Mouse (Mus musculus): ENCODE results near the gene Atad3a. TPM values are rescaled to one million over a fixed set of nuclear protein-coding genes. Genes with fewer than 3 reads are reported as not detected.
"Not testable (repeated sequence)": the region's sequence is repeated elsewhere in the genome, so short reads cannot be mapped to it uniquely, and the experiment has no call there.

Gene Atad3a
- 115 and 129 TPM in 2 replicates for polyA plus RNA-seq (2016; fragmentation: Nextera tagmentation; extraction: Ambion mirVana)

GRCm38 (mm10) chr4:155760613-155761355 is at the start of gene Atad3a:
Atad3a (minus strand) TSS chr4:155761093.
- Histone ChIP-seq H3K27me3 (ENCODE audit: low read depth, poor library complexity, severe bottlenecking) (no peaks in the 10 kb centered on the region), H3K27ac (replicated peaks) (peak within 1 kb of the TSS; percentile 84), H3K9me3 (replicated peaks) (no peaks in the 10 kb centered on the region), H3K4me1 (peaks cover 35% of the 10 kb centered on the region), H3K4me3 (peak within 1 kb of the TSS; percentile 77), H3K36me3 (peaks cover 26% of the 10 kb centered on the region)
- WGBS, result under 1% methylated on average over 68 of the region's 68 CpGs
- peak; percentile 97 for DNase-seq (ENCODE audit: low spot score)

- Histone ChIP-seq H3K4me3 (no peak overlapping the region), H3K36me3 (peaks cover 65% of the 10 kb centered on the region), H3K27ac (replicated peaks) (no peak overlapping the region), H3K4me1 (peaks cover 30% of the 10 kb centered on the region), H3K27me3 (ENCODE audit: low read depth, poor library complexity, severe bottlenecking) (no peaks in the 10 kb centered on the region), H3K9me3 (replicated peaks) (no peaks in the 10 kb centered on the region)
- no peak for DNase-seq (ENCODE audit: low spot score)
- WGBS, result 91% methylated on average over 3 of the region's 3 CpGs
These were observed 46.9 kb upstream of the Atad3a start for GRCm38 (mm10) chr4:155807841-155808240.

GRCm38 (mm10) chr4:155803340-155804041 is 42.6 kb upstream of the Atad3a start:
- Histone ChIP-seq H3K9me3 (replicated peaks) (no peaks in the 10 kb centered on the region), H3K27ac (replicated peaks) (peak overlapping the region; percentile 89)
- WGBS, result under 1% methylated on average over 58 of the region's 58 CpGs

GRCm38 (mm10) chr4:155802741-155803339 is 41.9 kb upstream of the Atad3a start, which contains the start of gene Mrpl20:
Mrpl20 (plus strand) TSS chr4:155802878.
- DNase-seq (ENCODE audit: low spot score), result no peak
- peaks cover 22% of the 10 kb centered on the region for H3K4me1 ChIP-seq

More at GRCm38 (mm10) chr4:155803340-155804041, 42.6 kb upstream of the Atad3a start:
- peaks cover 22% of the 10 kb centered on the region for H3K4me1 ChIP-seq
- peaks cover 35% of the 10 kb centered on the region for H3K36me3 ChIP-seq
- peak overlapping the region; percentile 94 for H3K4me3 ChIP-seq
- no peaks in the 10 kb centered on the region for H3K27me3 ChIP-seq (ENCODE audit: low read depth, poor library complexity, severe bottlenecking)
- peak; percentile 96 for DNase-seq (ENCODE audit: low spot score)

GRCm38 (mm10) chr4:155802075-155802474 is 41.2 kb upstream of the Atad3a start:
- 100% methylated on average over 1 of the region's 1 CpGs for WGBS
- H3K27me3 ChIP-seq (ENCODE audit: low read depth, poor library complexity, severe bottlenecking), result 0 out of 2 replicates have a peak, but pooled peaks cover 3% of the 10 kb centered on the region
- no peak for DNase-seq (ENCODE audit: low spot score)
- H3K27ac ChIP-seq (replicated peaks), result no peak overlapping the region
- H3K4me3 ChIP-seq, result no peak overlapping the region
- H3K9me3 ChIP-seq (replicated peaks), result no peaks in the 10 kb centered on the region
- H3K4me1 ChIP-seq, result peaks cover 22% of the 10 kb centered on the region
- peaks cover 22% of the 10 kb centered on the region for H3K36me3 ChIP-seq

More at GRCm38 (mm10) chr4:155802741-155803339, 41.9 kb upstream of the Atad3a start, which contains the start of gene Mrpl20:
- 7% methylated on average over 12 of the region's 12 CpGs for WGBS
- H3K36me3 ChIP-seq, result peaks cover 29% of the 10 kb centered on the region
- no peaks in the 10 kb centered on the region for H3K27me3 ChIP-seq (ENCODE audit: low read depth, poor library complexity, severe bottlenecking)
- peak within 1 kb of the TSS; percentile 94 for H3K4me3 ChIP-seq
- no peaks in the 10 kb centered on the region for H3K9me3 ChIP-seq (replicated peaks)
- H3K27ac ChIP-seq (replicated peaks), result peak within 1 kb of the TSS; percentile 89

GRCm38 (mm10) chr4:155793730-155794129 is 32.8 kb upstream of the Atad3a start:
- 88% methylated on average over 2 of the region's 2 CpGs for WGBS
- H3K27me3 ChIP-seq (ENCODE audit: low read depth, poor library complexity, severe bottlenecking), result peaks cover 18% of the 10 kb centered on the region
- no peak overlapping the region for H3K4me3 ChIP-seq
- H3K4me1 ChIP-seq, result no peaks in the 10 kb centered on the region
- no peak overlapping the region for H3K27ac ChIP-seq (replicated peaks)
- DNase-seq (ENCODE audit: low spot score), result no peak
- H3K36me3 ChIP-seq, result no peaks in the 10 kb centered on the region
- no peaks in the 10 kb centered on the region for H3K9me3 ChIP-seq (replicated peaks)

GRCm38 (mm10) chr4:155791240-155791933 is 30.5 kb upstream of the Atad3a start:
- H3K4me1 ChIP-seq, result no peaks in the 10 kb centered on the region
- DNase-seq (ENCODE audit: low spot score), result no peak
- WGBS, result 79% methylated on average over 24 of the region's 24 CpGs
- no peaks in the 10 kb centered on the region for H3K9me3 ChIP-seq (replicated peaks)
- H3K27ac ChIP-seq (replicated peaks), result no peak overlapping the region
- H3K36me3 ChIP-seq, result no peaks in the 10 kb centered on the region
- no peak overlapping the region for H3K4me3 ChIP-seq
- H3K27me3 ChIP-seq (ENCODE audit: low read depth, poor library complexity, severe bottlenecking), result peaks cover 13% of the 10 kb centered on the region

GRCm38 (mm10) chr4:155790650-155791161 is 29.8 kb upstream of the Atad3a start:
- peaks cover 15% of the 10 kb centered on the region for H3K27me3 ChIP-seq (ENCODE audit: low read depth, poor library complexity, severe bottlenecking)
- H3K4me3 ChIP-seq, result no peak overlapping the region
- 75% methylated on average over 3 of the region's 3 CpGs for WGBS
- no peaks in the 10 kb centered on the region for H3K4me1 ChIP-seq
- no peak overlapping the region for H3K27ac ChIP-seq (replicated peaks)
- DNase-seq (ENCODE audit: low spot score), result no peak
- H3K9me3 ChIP-seq (replicated peaks), result no peaks in the 10 kb centered on the region
- H3K36me3 ChIP-seq, result no peaks in the 10 kb centered on the region

GRCm38 (mm10) chr4:155790021-155790489 is 29.2 kb upstream of the Atad3a start, which contains the start of gene Ankrd65:
Ankrd65 (plus strand) TSS chr4:155790439.
- Histone ChIP-seq H3K4me3 (no peak within 1 kb of the TSS), H3K9me3 (replicated peaks) (no peaks in the 10 kb centered on the region), H3K27me3 (ENCODE audit: low read depth, poor library complexity, severe bottlenecking) (peaks cover 22% of the 10 kb centered on the region), H3K36me3 (no peaks in the 10 kb centered on the region), H3K4me1 (peaks cover 6% of the 10 kb centered on the region), H3K27ac (replicated peaks) (no peak within 1 kb of the TSS)
- no peak for DNase-seq (ENCODE audit: low spot score)
- WGBS, result 82% methylated on average over 3 of the region's 3 CpGs

- Histone ChIP-seq H3K4me1 (peaks cover 18% of the 10 kb centered on the region), H3K27me3 (ENCODE audit: low read depth, poor library complexity, severe bottlenecking) (peaks cover 26% of the 10 kb centered on the region)
- H3K9me3 ChIP-seq (replicated peaks); H3K4me3 ChIP-seq; H3K27ac ChIP-seq (replicated peaks); DNase-seq (ENCODE audit: low spot score); H3K36me3 ChIP-seq: not testable (repeated sequence)
- 85% methylated on average over 4 of the region's 4 CpGs for whole genome bisulfite sequencing
These were observed 27.9 kb upstream of the Atad3a start for GRCm38 (mm10) chr4:155788833-155789232.

- Histone ChIP-seq H3K4me3 (no peak overlapping the region), H3K27me3 (ENCODE audit: low read depth, poor library complexity, severe bottlenecking) (peaks cover 26% of the 10 kb centered on the region), H3K27ac (replicated peaks) (no peak overlapping the region), H3K36me3 (no peaks in the 10 kb centered on the region), H3K4me1 (peaks cover 23% of the 10 kb centered on the region), H3K9me3 (replicated peaks) (no peaks in the 10 kb centered on the region)
- WGBS, result 81% methylated on average over 3 of the region's 3 CpGs
- no peak for DNase-seq (ENCODE audit: low spot score)
These were observed 27.4 kb upstream of the Atad3a start for GRCm38 (mm10) chr4:155788300-155788699.

- H3K4me1 ChIP-seq, result peaks cover 29% of the 10 kb centered on the region
- H3K4me3 ChIP-seq, result peak within 1 kb of the TSS; percentile 75
- WGBS, result 81% methylated on average over 5 of the region's 5 CpGs
- H3K27ac ChIP-seq (replicated peaks), result peak within 1 kb of the TSS; percentile 92
- no peak for DNase-seq (ENCODE audit: low spot score)
- H3K36me3 ChIP-seq, result no peaks in the 10 kb centered on the region
- peaks cover 12% of the 10 kb centered on the region; the same call in 1 of the 2 replicates for H3K27me3 ChIP-seq (ENCODE audit: low read depth, poor library complexity, severe bottlenecking)
- H3K9me3 ChIP-seq (replicated peaks), result no peaks in the 10 kb centered on the region
These were observed 24.9 kb upstream of the Atad3a start, which contains the start of gene Tmem88b for GRCm38 (mm10) chr4:155785819-155786218. Tmem88b (minus strand) TSS chr4:155785874.

All from midbrain, embryonic 10.5 days (tissue).